Mouse (Mus musculus) liver, embryonic 14.5 days (tissue): Measurements from ENCODE around the gene Dlk1.

ENCODE experiments used
- CTCF ChIP-seq: IDR thresholded peaks from 2 replicates; pipeline ENCODE4 v1.5.1; 2016; ENCODE audit warnings: antibody characterized with exemption, low read depth, control low read depth
- EP300 ChIP-seq: IDR thresholded peaks from 2 replicates; pipeline ENCODE4 v1.6.1; 2016; ENCODE audit warnings: antibody characterized with exemption, low read depth

- TF ChIP-seq CTCF (no peak), EP300 (no peak)
These were observed 7.6 kb upstream of the Dlk1 start for GRCm38 (mm10) chr12:109444999-109445398.
